Mouse (Mus musculus) neural tube, embryonic 13.5 days (tissue): ENCODE measurements around the gene Tmem238l. TPM values are rescaled to one million over a fixed set of nuclear protein-coding genes. Genes with fewer than 3 reads are reported as not detected.
A peak's percentile ranks its signal among the peaks of the same experiment; 100 is the strongest.

Experiments used
- ATAC-seq: fragments of 200-750 bp; cut with Nextera tagmentation; 2 replicates; pipeline ENCODE4 v1.8.0; 2017; ENCODE audit warnings: low read depth, mild to moderate bottlenecking, moderate TSS enrichment, moderate library complexity
- H3K27ac ChIP-seq: fragments of 300-500 bp; sonication (generic); replicated peaks from 2 replicates; pipeline ENCODE4 v1.5.1; 2015; ENCODE audit warnings: moderate library complexity, mild to moderate bottlenecking, inconsistent platforms
- H3K27me3 ChIP-seq: fragments of 300-500 bp; sonication (generic); 2 replicates; pipeline ENCODE4 v1.6.1; 2015; ENCODE audit warnings: mild to moderate bottlenecking, inconsistent platforms
- H3K36me3 ChIP-seq: fragments of 300-500 bp; sonication (generic); 2 replicates; pipeline ENCODE4 v1.6.1; 2015; ENCODE audit warnings: mild to moderate bottlenecking, inconsistent platforms
- H3K4me1 ChIP-seq: fragments of 300-500 bp; sonication (generic); replicated peaks from 2 replicates; pipeline ENCODE4 v1.6.1; 2015; ENCODE audit warnings: inconsistent platforms
- H3K4me2 ChIP-seq: fragments of 300-500 bp; sonication (generic); 2 replicates; pipeline ENCODE4 v1.6.1; 2015; ENCODE audit warnings: inconsistent platforms, mild to moderate bottlenecking, moderate library complexity
- H3K4me3 ChIP-seq: fragments of 300-500 bp; sonication (generic); 2 replicates; pipeline ENCODE4 v1.5.1; 2015; ENCODE audit warnings: mild to moderate bottlenecking, inconsistent platforms
- H3K9ac ChIP-seq: fragments of 300-500 bp; sonication (generic); 2 replicates; pipeline ENCODE4 v1.6.1; 2015; ENCODE audit warnings: moderate library complexity, mild to moderate bottlenecking, inconsistent platforms
- H3K9me3 ChIP-seq: fragments of 300-500 bp; sonication (generic); 2 replicates; pipeline ENCODE4 v1.6.1; 2016; ENCODE audit warnings: inconsistent platforms
- WGBS: fragments of 180-500 bp; shearing (Covaris S2); methylation state at CpG from one replicate; pipeline ENCODE4 v1.1.7; 2015; 5-methylcytosine and 5-hydroxymethylcytosine counted together
- polyA plus RNA-seq: library from polyadenylated mRNA; unstranded; fragments of >200 nt; fragmentation: Nextera tagmentation; extraction: Ambion mirVana; gene quantifications from 2 replicates; pipeline ENCODE4 v1.2.1, GENCODE M21; 2015

Gene Tmem238l
- polyA plus RNA-seq, 1 experiment from 2014 or later: not detected

GRCm38 (mm10) chr11:66983422-66984164, 27.2 kb downstream of the Tmem238l start:
- peak overlapping the region; percentile 76; the same call in 1 of the 2 replicates for H3K27ac ChIP-seq
- no peak overlapping the region for H3K4me3 ChIP-seq
- 65% methylated on average over 11 of the region's 11 CpGs for WGBS
- peaks cover 20% of the 10 kb centered on the region for H3K4me1 ChIP-seq
- no peak overlapping the region for H3K4me2 ChIP-seq
- no peaks in the 10 kb centered on the region for H3K27me3 ChIP-seq
- ATAC-seq: peak; percentile 28; the same call in 1 of the 2 replicates
- H3K9ac ChIP-seq: no peak overlapping the region
- no peaks in the 10 kb centered on the region for H3K36me3 ChIP-seq
- no peaks in the 10 kb centered on the region for H3K9me3 ChIP-seq

GRCm38 (mm10) chr11:66984165-66985135, 28.0 kb downstream of the Tmem238l start:
- H3K4me2 ChIP-seq: peak overlapping the region; percentile 64
- peak overlapping the region; percentile 76 for H3K27ac ChIP-seq
- H3K4me3 ChIP-seq: peak overlapping the region; percentile 40
- 4% methylated on average over 28 of the region's 28 CpGs for WGBS
- no peaks in the 10 kb centered on the region for H3K27me3 ChIP-seq
- no peaks in the 10 kb centered on the region for H3K9me3 ChIP-seq
- no peaks in the 10 kb centered on the region for H3K36me3 ChIP-seq
- peak; percentile 71 for ATAC-seq
- peak overlapping the region; percentile 66 for H3K9ac ChIP-seq
- H3K4me1 ChIP-seq: peaks cover 20% of the 10 kb centered on the region

- WGBS: 34% methylated on average over 11 of the region's 11 CpGs
- Histone ChIP-seq H3K27me3 (no peaks in the 10 kb centered on the region), H3K27ac (peak overlapping the region; percentile 76), H3K36me3 (no peaks in the 10 kb centered on the region), H3K9me3 (no peaks in the 10 kb centered on the region), H3K4me1 (peaks cover 20% of the 10 kb centered on the region), H3K9ac (peak overlapping the region; percentile 50), H3K4me3 (peak overlapping the region; percentile 40), H3K4me2 (peak overlapping the region; percentile 64)
- no peak for ATAC-seq
Observed at GRCm38 (mm10) chr11:66985136-66985702, 28.8 kb downstream of the Tmem238l start.

GRCm38 (mm10) chr11:66992150-66992549, 35.7 kb downstream of the Tmem238l start:
- WGBS: 73% methylated on average over 2 of the region's 2 CpGs
- Histone ChIP-seq H3K4me1 (no peaks in the 10 kb centered on the region), H3K36me3 (no peaks in the 10 kb centered on the region), H3K27ac (no peak overlapping the region), H3K4me3 (no peak overlapping the region), H3K27me3 (no peaks in the 10 kb centered on the region), H3K9me3 (no peaks in the 10 kb centered on the region), H3K4me2 (no peak overlapping the region), H3K9ac (no peak overlapping the region)
- ATAC-seq: no peak

GRCm38 (mm10) chr11:66993674-66994073, 37.2 kb downstream of the Tmem238l start:
- 41% methylated on average over 1 of the region's 1 CpGs for WGBS
- Histone ChIP-seq H3K36me3 (no peaks in the 10 kb centered on the region), H3K27me3 (no peaks in the 10 kb centered on the region), H3K4me1 (peaks cover 4% of the 10 kb centered on the region; the same call in 1 of the 2 replicates), H3K4me2 (no peak overlapping the region), H3K9me3 (no peaks in the 10 kb centered on the region), H3K27ac (no peak overlapping the region), H3K4me3 (no peak overlapping the region), H3K9ac (no peak overlapping the region)
- no peak for ATAC-seq

- Histone ChIP-seq H3K9ac (no peak overlapping the region), H3K36me3 (no peaks in the 10 kb centered on the region), H3K27me3 (no peaks in the 10 kb centered on the region), H3K27ac (no peak overlapping the region), H3K9me3 (no peaks in the 10 kb centered on the region), H3K4me2 (no peak overlapping the region), H3K4me3 (no peak overlapping the region), H3K4me1 (peaks cover 18% of the 10 kb centered on the region)
- WGBS: 76% methylated on average over 4 of the region's 4 CpGs
- ATAC-seq: no peak
Observed at GRCm38 (mm10) chr11:66996446-66996845, 40.0 kb downstream of the Tmem238l start.

GRCm38 (mm10) chr11:66998467-66999403, 42.3 kb downstream of the Tmem238l start:
- H3K27ac ChIP-seq: no peak overlapping the region
- no peaks in the 10 kb centered on the region for H3K9me3 ChIP-seq
- no peak for ATAC-seq
- H3K4me3 ChIP-seq: no peak overlapping the region
- no peaks in the 10 kb centered on the region for H3K27me3 ChIP-seq
- no peak overlapping the region for H3K9ac ChIP-seq
- no peak overlapping the region for H3K4me2 ChIP-seq
- peaks cover 28% of the 10 kb centered on the region for H3K4me1 ChIP-seq
- WGBS: 79% methylated on average over 14 of the region's 14 CpGs
- no peaks in the 10 kb centered on the region for H3K36me3 ChIP-seq

GRCm38 (mm10) chr11:67000671-67001070, 44.2 kb downstream of the Tmem238l start:
- Histone ChIP-seq H3K27me3 (no peaks in the 10 kb centered on the region), H3K27ac (peak overlapping the region; percentile 71), H3K4me1 (peaks cover 28% of the 10 kb centered on the region), H3K4me2 (no peak overlapping the region), H3K36me3 (no peaks in the 10 kb centered on the region), H3K9me3 (no peaks in the 10 kb centered on the region), H3K4me3 (no peak overlapping the region), H3K9ac (no peak overlapping the region)
- WGBS: 62% methylated on average over 4 of the region's 4 CpGs
- ATAC-seq: peak; percentile 74

GRCm38 (mm10) chr11:67001717-67002116, 45.3 kb downstream of the Tmem238l start:
- Histone ChIP-seq H3K4me3 (no peak overlapping the region), H3K36me3 (no peaks in the 10 kb centered on the region), H3K4me2 (no peak overlapping the region), H3K27me3 (no peaks in the 10 kb centered on the region), H3K9ac (peak overlapping the region; percentile 18; the same call in 1 of the 2 replicates), H3K9me3 (no peaks in the 10 kb centered on the region), H3K27ac (peak overlapping the region; percentile 71), H3K4me1 (peaks cover 28% of the 10 kb centered on the region)
- 19% methylated on average over 1 of the region's 1 CpGs for WGBS
- ATAC-seq: peak; percentile 58; the same call in 1 of the 2 replicates

- H3K9me3 ChIP-seq: no peaks in the 10 kb centered on the region
- ATAC-seq: no peak
- H3K9ac ChIP-seq: no peak overlapping the region
- H3K27me3 ChIP-seq: no peaks in the 10 kb centered on the region
- 63% methylated on average over 2 of the region's 2 CpGs for WGBS
- peaks cover 34% of the 10 kb centered on the region for H3K4me1 ChIP-seq
- no peak overlapping the region for H3K4me3 ChIP-seq
- H3K27ac ChIP-seq: no peak overlapping the region
- H3K36me3 ChIP-seq: no peaks in the 10 kb centered on the region
- no peak overlapping the region for H3K4me2 ChIP-seq
Observed at GRCm38 (mm10) chr11:67002911-67003310, 46.5 kb downstream of the Tmem238l start.

- 36% methylated on average over 8 of the region's 8 CpGs for WGBS
- H3K9ac ChIP-seq: no peak overlapping the region
- H3K9me3 ChIP-seq: no peaks in the 10 kb centered on the region
- H3K36me3 ChIP-seq: no peaks in the 10 kb centered on the region
- peaks cover 42% of the 10 kb centered on the region for H3K4me1 ChIP-seq
- ATAC-seq: peak; percentile 82
- peak overlapping the region; percentile 71 for H3K27ac ChIP-seq
- H3K4me3 ChIP-seq: no peak overlapping the region
- H3K27me3 ChIP-seq: no peaks in the 10 kb centered on the region
- no peak overlapping the region for H3K4me2 ChIP-seq
Observed at GRCm38 (mm10) chr11:67007961-67008360, 51.5 kb downstream of the Tmem238l start.
